Mouse (Mus musculus): ENCODE measurements around the gene Btbd16. TPM values are rescaled to one million over a fixed set of nuclear protein-coding genes. Genes with fewer than 3 reads are reported as not detected.

Gene Btbd16
- polyA plus RNA-seq, 1 experiment from 2014 or later = not detected

GRCm38 (mm10) chr7:130756343-130756835 lies 17.5 kb upstream of the Btbd16 start:
- H3K4me3 ChIP-seq (ENCODE audit: inconsistent target) = no peak overlapping the region
- WGBS (ENCODE audit: missing documents) = 72% methylated on average over 7 of the region's 7 CpGs
- no peaks in the 10 kb centered on the region for H3K36me3 ChIP-seq (ENCODE audit: inconsistent target)
- no peak overlapping the region for H3K27ac ChIP-seq
- H3K79me2 ChIP-seq (ENCODE audit: inconsistent target) = no peaks in the 10 kb centered on the region

GRCm38 (mm10) chr7:130757326-130757865 lies 16.5 kb upstream of the Btbd16 start:
- H3K4me3 ChIP-seq (ENCODE audit: inconsistent target) = no peak overlapping the region
- 67% methylated on average over 10 of the region's 11 CpGs for WGBS (ENCODE audit: missing documents)
- no peaks in the 10 kb centered on the region for H3K36me3 ChIP-seq (ENCODE audit: inconsistent target)
- no peaks in the 10 kb centered on the region for H3K79me2 ChIP-seq (ENCODE audit: inconsistent target)
- H3K27ac ChIP-seq = no peak overlapping the region

- Histone ChIP-seq H3K79me2 (ENCODE audit: inconsistent target) (no peaks in the 10 kb centered on the region), H3K4me3 (ENCODE audit: inconsistent target) (no peak overlapping the region), H3K36me3 (ENCODE audit: inconsistent target) (no peaks in the 10 kb centered on the region), H3K27ac (no peak overlapping the region)
- WGBS (ENCODE audit: missing documents) = 37% methylated on average over 17 of the region's 17 CpGs
Measured at GRCm38 (mm10) chr7:130762071-130762897, 11.6 kb upstream of the Btbd16 start.

GRCm38 (mm10) chr7:130764160-130764559 lies 9.7 kb upstream of the Btbd16 start:
- 93% methylated on average over 17 of the region's 17 CpGs for WGBS (ENCODE audit: missing documents)
- H3K27ac ChIP-seq = no peak overlapping the region
- no peaks in the 10 kb centered on the region for H3K36me3 ChIP-seq (ENCODE audit: inconsistent target)
- no peak overlapping the region for H3K4me3 ChIP-seq (ENCODE audit: inconsistent target)
- no peaks in the 10 kb centered on the region for H3K79me2 ChIP-seq (ENCODE audit: inconsistent target)

GRCm38 (mm10) chr7:130766411-130767170 lies 7.3 kb upstream of the Btbd16 start:
- WGBS (ENCODE audit: missing documents) = 84% methylated on average over 30 of the region's 30 CpGs
- no peak overlapping the region for H3K27ac ChIP-seq
- no peak overlapping the region for H3K4me3 ChIP-seq (ENCODE audit: inconsistent target)
- no peaks in the 10 kb centered on the region for H3K36me3 ChIP-seq (ENCODE audit: inconsistent target)
- H3K79me2 ChIP-seq (ENCODE audit: inconsistent target) = no peaks in the 10 kb centered on the region

- no peak overlapping the region for H3K27ac ChIP-seq
- no peaks in the 10 kb centered on the region for H3K36me3 ChIP-seq (ENCODE audit: inconsistent target)
- no peak overlapping the region for H3K4me3 ChIP-seq (ENCODE audit: inconsistent target)
- H3K79me2 ChIP-seq (ENCODE audit: inconsistent target) = no peaks in the 10 kb centered on the region
- 95% methylated on average over 4 of the region's 4 CpGs for WGBS (ENCODE audit: missing documents)
Measured at GRCm38 (mm10) chr7:130768151-130768550, 5.7 kb upstream of the Btbd16 start.

- WGBS (ENCODE audit: missing documents) = 22% methylated on average over 3 of the region's 3 CpGs
- no peak overlapping the region for H3K4me3 ChIP-seq (ENCODE audit: inconsistent target)
Measured at GRCm38 (mm10) chr7:130770707-130771106, 3.2 kb upstream of the Btbd16 start.

GRCm38 (mm10) chr7:130773171-130773830 lies 568 bp upstream of the Btbd16 start:
- Histone ChIP-seq H3K36me3 (ENCODE audit: inconsistent target) (no peaks in the 10 kb centered on the region), H3K4me3 (ENCODE audit: inconsistent target) (no peak overlapping the region), H3K79me2 (ENCODE audit: inconsistent target) (no peaks in the 10 kb centered on the region), H3K27ac (no peak overlapping the region)
- WGBS (ENCODE audit: missing documents) = 84% methylated on average over 10 of the region's 11 CpGs

More at GRCm38 (mm10) chr7:130770707-130771106, 3.2 kb upstream of the Btbd16 start:
- no peaks in the 10 kb centered on the region for H3K79me2 ChIP-seq (ENCODE audit: inconsistent target)
- no peaks in the 10 kb centered on the region for H3K36me3 ChIP-seq (ENCODE audit: inconsistent target)
- H3K27ac ChIP-seq = no peak overlapping the region

GRCm38 (mm10) chr7:130780866-130781419 lies 7.1 kb downstream of the Btbd16 start:
- no peak overlapping the region for H3K4me3 ChIP-seq (ENCODE audit: inconsistent target)
- H3K27ac ChIP-seq = no peak overlapping the region
- WGBS (ENCODE audit: missing documents) = 88% methylated on average over 5 of the region's 5 CpGs
- H3K36me3 ChIP-seq (ENCODE audit: inconsistent target) = no peaks in the 10 kb centered on the region
- no peaks in the 10 kb centered on the region for H3K79me2 ChIP-seq (ENCODE audit: inconsistent target)

- Histone ChIP-seq H3K4me3 (ENCODE audit: inconsistent target) (no peak overlapping the region), H3K36me3 (ENCODE audit: inconsistent target) (no peaks in the 10 kb centered on the region), H3K79me2 (ENCODE audit: inconsistent target) (no peaks in the 10 kb centered on the region), H3K27ac (no peak overlapping the region)
- WGBS (ENCODE audit: missing documents) = 79% methylated on average over 5 of the region's 5 CpGs
Measured at GRCm38 (mm10) chr7:130782501-130783050, 8.7 kb downstream of the Btbd16 start.

- H3K27ac ChIP-seq = no peak overlapping the region
- WGBS (ENCODE audit: missing documents) = 92% methylated on average over 12 of the region's 12 CpGs
- no peak overlapping the region for H3K4me3 ChIP-seq (ENCODE audit: inconsistent target)
- H3K79me2 ChIP-seq (ENCODE audit: inconsistent target) = no peaks in the 10 kb centered on the region
- no peaks in the 10 kb centered on the region for H3K36me3 ChIP-seq (ENCODE audit: inconsistent target)
Measured at GRCm38 (mm10) chr7:130785923-130786575, 12.2 kb downstream of the Btbd16 start.

- no peak overlapping the region for H3K27ac ChIP-seq
- WGBS (ENCODE audit: missing documents) = 100% methylated on average over 5 of the region's 5 CpGs
Measured at GRCm38 (mm10) chr7:130786708-130787107, 12.8 kb downstream of the Btbd16 start.

GRCm38 (mm10) chr7:130787537-130787936 lies 13.7 kb downstream of the Btbd16 start:
- WGBS (ENCODE audit: missing documents) = 97% methylated on average over 4 of the region's 4 CpGs

More at GRCm38 (mm10) chr7:130786708-130787107, 12.8 kb downstream of the Btbd16 start:
- no peaks in the 10 kb centered on the region for H3K36me3 ChIP-seq (ENCODE audit: inconsistent target)
- no peaks in the 10 kb centered on the region for H3K79me2 ChIP-seq (ENCODE audit: inconsistent target)
- no peak overlapping the region for H3K4me3 ChIP-seq (ENCODE audit: inconsistent target)

More at GRCm38 (mm10) chr7:130787537-130787936, 13.7 kb downstream of the Btbd16 start:
- Histone ChIP-seq H3K36me3 (ENCODE audit: inconsistent target) (no peaks in the 10 kb centered on the region), H3K79me2 (ENCODE audit: inconsistent target) (no peaks in the 10 kb centered on the region), H3K27ac (no peak overlapping the region), H3K4me3 (ENCODE audit: inconsistent target) (no peak overlapping the region)
